In the genomic region with DNA sequence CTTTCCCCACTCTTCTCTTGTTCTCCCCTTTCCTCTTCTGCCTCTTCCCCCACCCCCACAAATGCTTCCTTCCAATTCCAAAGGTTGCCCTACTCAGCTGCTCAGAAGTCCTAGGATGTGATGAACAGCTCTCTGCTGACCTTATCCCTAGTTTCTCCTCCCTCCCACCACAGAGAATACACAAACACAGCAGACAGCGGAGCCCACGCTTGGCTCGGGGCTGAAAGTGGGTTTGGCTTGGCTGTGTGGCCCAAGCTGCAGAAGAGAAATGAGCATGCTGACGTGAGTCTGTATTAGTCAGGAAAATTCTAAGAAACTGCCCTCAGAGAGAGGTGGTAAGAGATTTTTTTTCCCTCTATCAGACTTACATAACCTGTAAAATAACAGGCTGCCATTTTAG, we compare ENCODE assay signal across 10 mouse cellular contexts.
DNase-seq lines count a peak whose midpoint lies in the region; ATAC-seq lines count a peak whose summit lies in the region.
"Had no signal": no experiment of that assay in that cellular context is flagged by ENCODE, and none has a peak within 500 bp of the region (broad histone marks: within the 10 kb centered on the region; RNA-seq: fewer than 3 reads in every experiment).

No protein-coding gene starts in this region.

- no peaks in the 10 kb centered on the region for H3K9me3 ChIP-seq in liver, embryonic 16.5 days (replicated peaks; ENCODE audit: control insufficient read depth, low read length)
- H3K9me3 ChIP-seq in midbrain, embryonic 10.5 days (replicated peaks), result no peaks in the 10 kb centered on the region
- H3K9me3 ChIP-seq: heart, embryonic 15.5 days; midbrain, embryonic 12.5 days had no signal

- no peak overlapping the region for H3K4me2 ChIP-seq in liver, embryonic 16.5 days (ENCODE audit: low read depth, low read length)
- H3K4me2 ChIP-seq: heart, embryonic 15.5 days; midbrain, embryonic 12.5 days had no signal

- no peaks in the 10 kb centered on the region for H3K36me3 ChIP-seq in liver, embryonic 16.5 days (ENCODE audit: control insufficient read depth, insufficient read depth)
- no peaks in the 10 kb centered on the region for H3K36me3 ChIP-seq in midbrain, embryonic 10.5 days
- H3K36me3 ChIP-seq: heart, embryonic 15.5 days; midbrain, embryonic 12.5 days had no signal

- no peak overlapping the region for H3K9ac ChIP-seq in liver, embryonic 16.5 days (ENCODE audit: low read depth, low read length)
- H3K9ac ChIP-seq: heart, embryonic 15.5 days; midbrain, embryonic 12.5 days had no signal

- no peaks in the 10 kb centered on the region for H3K4me1 ChIP-seq in liver, embryonic 16.5 days (ENCODE audit: control insufficient read depth, low read depth, low read length)
- no peaks in the 10 kb centered on the region for H3K4me1 ChIP-seq in midbrain, embryonic 10.5 days
- H3K4me1 ChIP-seq: heart, embryonic 15.5 days; midbrain, embryonic 12.5 days had no signal

- DNase-seq in cerebellum, postnatal 10 days, result peak; percentile 15 to 32
- no peak for DNase-seq in cerebellum, postnatal 36 days
- DNase-seq in adrenal gland, adult (ENCODE audit: inconsistent age in 2 of 2, low spot score in 1 of 2), result peak; percentile 71 to 90
- peak; percentile 44 to 55 for DNase-seq in heart, postnatal 36 days
- DNase-seq in c-Kit-positive CD71-positive TER-119-positive erythroid progenitor cells, embryonic 14.5 days (ENCODE audit: low spot score), result no peak
- DNase-seq in midbrain, embryonic 10.5 days (ENCODE audit: low spot score), result no peak

- intact Hi-C loops in heart, postnatal 36 days (cut with DNase I), result no loop called here

- no peak overlapping the region for H3K4me3 ChIP-seq in liver, embryonic 16.5 days (ENCODE audit: low read depth, low read length)
- H3K4me3 ChIP-seq in midbrain, embryonic 10.5 days, result no peak overlapping the region
- H3K4me3 ChIP-seq: heart, embryonic 15.5 days; midbrain, embryonic 12.5 days had no signal

- no peak overlapping the region for H3K27ac ChIP-seq in liver, embryonic 16.5 days (ENCODE audit: low read length)
- no peak overlapping the region for H3K27ac ChIP-seq in midbrain, embryonic 10.5 days (replicated peaks)
- H3K27ac ChIP-seq: heart, embryonic 15.5 days; midbrain, embryonic 12.5 days had no signal

- ATAC-seq in liver, embryonic 16.5 days (ENCODE audit: low read depth), result peak; percentile 56
- ATAC-seq in megakaryocyte, adult 5-6 weeks (ENCODE audit: poor library complexity, severe bottlenecking), result no peak

- H3K27me3 ChIP-seq in liver, embryonic 16.5 days (ENCODE audit: control insufficient read depth, insufficient read depth, low read depth, low read length), result no peaks in the 10 kb centered on the region
- H3K27me3 ChIP-seq in midbrain, embryonic 10.5 days (ENCODE audit: low read depth, poor library complexity, severe bottlenecking), result no peaks in the 10 kb centered on the region
- H3K27me3 ChIP-seq: heart, embryonic 15.5 days; midbrain, embryonic 12.5 days had no signal

- WGBS in liver, embryonic 16.5 days (ENCODE audit: insufficient replicate concordance), result 61% methylated on average over 4 of the region's 4 CpGs
- WGBS in midbrain, embryonic 10.5 days, result 69% methylated on average over 4 of the region's 4 CpGs

Comparison
In these comparisons a context has a peak if more than half of its experiments do, and no peak if none do; other contexts are left out.
1. DNase-seq: peak in cerebellum, postnatal 10 days (2 of 2), adrenal gland, adult (2 of 2) and heart, postnatal 36 days (2 of 2); none in cerebellum, postnatal 36 days (0 of 2), c-Kit-positive CD71-positive TER-119-positive erythroid progenitor cells, embryonic 14.5 days (single experiment) and midbrain, embryonic 10.5 days (single experiment).